Mouse (Mus musculus) ES-Bruce4 (cell line): ENCODE measurements around the gene Brsk1.

Experiments used
- CTCF ChIP-seq: IDR thresholded peaks from one replicate; pipeline ENCODE4 v1.8.1; 2011; ENCODE audit warnings: low read depth, low read length
- EP300 ChIP-seq: IDR thresholded peaks from 2 replicates; pipeline ENCODE4 v1.6.1; 2011; ENCODE audit warnings: low read depth, low read length; ENCODE audit not compliant: insufficient read depth
- POLR2A ChIP-seq: IDR thresholded peaks from one replicate; pipeline ENCODE4 v1.8.1; 2011; ENCODE audit warnings: low read length; ENCODE audit not compliant: insufficient read depth

DNA sequence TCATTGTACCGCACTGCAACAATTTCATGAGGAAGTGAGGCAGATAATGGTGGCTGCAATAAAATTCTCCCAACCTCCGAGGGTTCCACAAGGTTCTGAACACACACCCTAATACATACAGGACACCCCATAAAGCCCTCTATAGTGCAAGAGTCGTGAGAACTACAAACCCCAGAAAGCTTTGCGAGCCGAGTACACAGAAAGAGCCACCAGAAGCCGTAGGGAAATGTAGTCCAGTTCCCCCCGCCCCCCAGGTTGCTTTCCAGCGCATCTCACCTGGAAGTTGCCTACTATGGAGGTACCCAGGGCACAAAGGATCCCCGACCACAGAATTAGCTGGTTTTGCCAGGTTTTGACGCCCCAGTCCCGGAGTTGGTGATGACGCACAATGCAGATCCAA, 33.1 kb downstream of the Brsk1 start:
- TF ChIP-seq POLR2A (no peak), CTCF (no peak), EP300 (no peak)
